Mouse (Mus musculus): ENCODE results near the gene Abhd18. TPM values are rescaled to one million over a fixed set of nuclear protein-coding genes. Genes with fewer than 3 reads are reported as not detected.

Gene Abhd18
- total RNA-seq, 2 experiments from 2014 or later: 8.1 to 15.1 TPM

- DNase-seq (ENCODE audit: low spot score in 2 of 2): peak in 1 of 2 experiments; percentile 15
Observed at GRCm38 (mm10) chr3:40949903-40950600, 103.3 kb downstream of the Abhd18 start.

- peak; percentile 16 to 28 for DNase-seq (ENCODE audit: low spot score in 2 of 2)
Observed at GRCm38 (mm10) chr3:40950601-40951201, 103.9 kb downstream of the Abhd18 start.

DNA sequence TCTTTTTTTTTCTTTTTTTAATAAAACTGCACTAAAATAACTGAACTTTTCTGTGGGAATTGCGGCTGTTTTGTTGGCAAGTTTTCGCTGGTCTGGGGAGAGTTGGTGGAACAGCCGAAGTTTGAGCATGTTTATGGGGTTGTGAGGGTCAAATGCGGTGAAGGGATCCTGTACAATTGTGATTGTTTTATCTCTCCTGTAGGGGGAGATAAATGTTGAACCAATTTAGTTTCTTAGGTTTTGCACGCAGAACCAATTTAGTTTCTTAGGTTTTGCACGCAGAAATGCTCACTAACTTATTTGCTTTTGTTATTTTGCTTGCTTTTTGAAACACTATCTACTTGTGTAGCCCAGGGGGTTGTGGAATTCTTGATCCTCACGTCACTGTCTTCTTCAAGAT, 104.6 kb downstream of the Abhd18 start:
- no peak for DNase-seq (ENCODE audit: low spot score in 2 of 2)

DNA sequence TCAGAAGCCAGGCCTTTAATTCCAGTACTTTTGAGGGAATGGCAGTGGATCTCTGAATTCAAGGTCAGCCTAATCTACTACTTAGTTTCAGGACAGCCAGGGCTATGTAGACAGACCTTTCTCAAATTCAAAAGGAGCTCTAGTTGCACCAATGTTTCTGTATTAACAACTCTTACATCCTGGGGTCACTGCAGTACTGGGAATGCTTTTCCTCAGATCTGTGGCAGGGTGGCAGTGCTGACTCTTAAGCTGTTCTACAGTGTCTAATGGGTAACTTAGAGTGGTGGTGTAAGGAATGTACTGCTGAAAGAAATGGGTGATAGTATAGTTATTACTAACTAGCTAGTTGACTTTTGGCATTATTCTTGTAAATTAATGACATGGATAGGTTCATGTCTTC, 105.8 kb downstream of the Abhd18 start:
- no peak for DNase-seq (ENCODE audit: low spot score in 2 of 2)

DNA sequence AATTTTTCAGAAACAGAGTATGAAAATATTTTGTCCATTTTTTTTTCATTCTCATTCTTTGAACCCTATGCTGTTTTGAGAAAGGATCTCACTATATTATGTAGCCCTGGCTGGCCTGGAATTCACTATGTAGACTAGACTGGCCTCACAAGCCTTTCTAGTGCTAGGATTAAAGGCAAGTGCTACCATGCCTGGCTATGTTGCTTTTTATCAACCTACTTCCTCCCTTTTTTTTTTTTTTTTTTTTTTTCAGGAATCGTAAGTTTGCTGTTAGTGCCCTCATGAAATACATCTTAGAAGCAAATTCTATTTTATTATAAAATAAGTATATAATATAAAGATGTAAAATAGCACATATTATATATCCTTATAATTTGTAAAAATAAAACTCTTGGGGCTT, 108.0 kb downstream of the Abhd18 start:
- DNase-seq (ENCODE audit: low spot score in 2 of 2): no peak

DNA sequence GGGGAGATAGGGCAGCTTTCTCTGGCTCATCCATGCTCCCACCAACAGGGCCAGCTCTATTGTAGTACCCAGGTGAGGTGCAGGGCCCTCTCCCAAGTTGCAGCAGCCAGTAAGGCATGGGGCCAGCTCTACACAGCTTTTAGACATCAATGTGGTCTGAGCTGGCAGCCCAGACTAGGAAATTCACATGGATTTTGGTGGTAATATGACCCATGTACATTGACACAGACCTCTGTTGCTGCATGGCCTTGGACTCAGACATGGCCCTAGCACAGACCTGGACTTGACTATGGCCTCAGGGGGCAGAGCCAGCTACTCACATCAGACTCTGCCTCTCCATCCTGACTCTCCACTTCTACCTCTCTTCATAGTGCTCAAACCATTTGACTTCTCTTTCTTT, 112.1 kb downstream of the Abhd18 start:
- DNase-seq (ENCODE audit: low spot score in 2 of 2): no peak

GRCm38 (mm10) chr3:40980758-40981157, 134.0 kb downstream of the Abhd18 start:
- DNase-seq (ENCODE audit: low spot score in 2 of 2): no peak

GRCm38 (mm10) chr3:40987539-40987938, 140.8 kb downstream of the Abhd18 start:
- no peak for DNase-seq (ENCODE audit: low spot score in 2 of 2)

Other genes starting within 250 kb of the Abhd18 start
- under 1 TPM; 0.17 to 0.35 TPM for gene Slc25a31, start 138.1 kb upstream of the Abhd18 start, total RNA-seq (2021)
- 100 to 1,000 TPM; 120 to 124 TPM for gene Hspa4l, start 102.5 kb upstream of the Abhd18 start, total RNA-seq (2021)
- gene Plk4, start 47.0 kb upstream of the Abhd18 start, total RNA-seq (2021): 1 to 10 TPM; 3.6 to 4.5 TPM
- gene Mfsd8, start 84 bp upstream of the Abhd18 start, total RNA-seq (2021): 10 to 100 TPM; 20.0 to 20.1 TPM
- under 1 TPM in 1 of 2 experiments, not detected in 1; 0.24 TPM for gene 1700034I23Rik, start 55.6 kb downstream of the Abhd18 start, total RNA-seq (2021)
- 10 to 100 TPM; 17.8 to 20.0 TPM for gene Larp1b, start 102.9 kb downstream of the Abhd18 start, total RNA-seq (2021)
- 10 to 100 TPM; 47.1 to 50.5 TPM for gene Pgrmc2, start 236.1 kb downstream of the Abhd18 start, total RNA-seq (2021)